Mouse (Mus musculus) heart, adult 2 months (tissue): ENCODE data around the gene Atp13a3.

ENCODE experiments used
- CTCF ChIP-seq: fragments of 200-600 bp; IDR thresholded peaks from 2 replicates; pipeline ENCODE4 v1.8.1; 2022; ENCODE audit warnings: antibody characterized with exemption, mild to moderate bottlenecking, moderate library complexity
- EP300 ChIP-seq: fragments of 200-500 bp; IDR thresholded peaks from 2 replicates; pipeline ENCODE4 v1.6.1; 2011; ENCODE audit warnings: low read depth, low read length, control low read depth; ENCODE audit not compliant: insufficient read depth
- POLR2A ChIP-seq: fragments of 200-500 bp; IDR thresholded peaks from 2 replicates; pipeline ENCODE4 v1.6.1; 2011; ENCODE audit warnings: mild to moderate bottlenecking, low read depth, low read length, control low read depth; ENCODE audit not compliant: insufficient read depth

DNA sequence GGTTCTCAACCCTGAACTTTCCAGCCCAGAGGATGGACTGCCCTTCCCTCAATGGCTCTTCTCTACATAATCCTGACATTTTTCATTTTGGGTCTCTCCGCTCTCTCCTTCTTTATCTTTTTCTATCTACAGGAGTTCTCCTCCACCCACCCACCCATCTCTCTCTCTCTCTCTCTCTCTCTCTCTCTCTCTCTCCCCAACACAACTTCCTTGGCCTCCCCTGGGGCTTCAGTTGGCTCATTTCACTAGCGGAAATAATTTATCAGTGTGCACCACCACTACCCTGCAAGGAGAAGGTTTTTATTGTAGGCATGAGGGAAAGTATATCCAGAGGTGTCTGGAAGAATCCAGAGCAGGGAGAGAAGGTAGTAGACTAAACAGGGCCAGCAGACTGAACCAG is 26.3 kb upstream of the Atp13a3 start:
- TF ChIP-seq CTCF (no peak), EP300 (no peak), POLR2A (no peak)
